ENCODE assay signal across 8 mouse cellular contexts in the genomic region with DNA sequence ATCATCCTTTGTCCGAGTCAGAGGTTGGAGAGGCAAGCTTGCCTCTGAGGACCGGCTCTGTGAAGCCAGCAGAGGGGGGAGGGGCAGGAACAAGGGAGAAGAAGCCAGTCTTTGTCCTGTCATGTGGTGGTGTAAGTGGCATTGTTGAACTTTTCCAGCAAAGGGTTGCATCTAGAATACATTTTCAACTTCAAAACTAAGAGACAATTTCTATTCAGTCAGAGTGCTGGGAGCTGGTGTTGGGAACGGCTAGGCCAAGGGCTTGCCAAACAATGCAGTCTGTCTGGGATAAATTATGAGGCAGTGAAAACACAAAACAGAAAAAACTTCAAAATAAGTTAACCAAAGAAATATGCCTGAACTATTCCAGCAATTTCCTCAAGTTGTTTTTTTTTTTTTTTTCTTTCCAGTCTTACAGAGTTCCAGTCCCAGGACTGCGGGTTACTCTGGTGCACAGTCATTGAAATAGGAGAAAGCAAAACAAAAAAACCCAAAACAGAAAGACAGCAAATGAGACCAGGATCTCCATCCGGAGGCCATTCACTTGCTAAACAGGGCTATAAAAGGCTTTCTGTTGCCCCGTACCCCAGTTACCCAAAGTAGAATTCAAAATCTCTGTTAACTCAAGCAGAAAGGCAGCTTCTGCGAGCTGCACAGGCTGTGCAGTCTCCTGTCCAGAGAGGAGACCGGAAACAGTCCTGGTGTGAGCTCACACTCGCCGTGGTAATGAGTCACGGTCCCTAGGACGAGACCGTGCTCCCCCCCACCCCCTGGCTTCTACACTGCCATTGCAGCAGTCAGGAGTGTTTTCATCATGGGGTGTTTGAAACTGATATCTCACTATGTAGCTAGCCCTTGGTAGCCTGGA.
DNase-seq lines count a peak whose midpoint lies in the region; ATAC-seq and TF ChIP-seq lines count a peak whose summit lies in the region.

No protein-coding gene starts in this region.

- H3K4me3 ChIP-seq in ES-E14 (ENCODE audit: insufficient read depth in 1 of 2, low read depth in 1 of 2, low read length in 2 of 2, poor library complexity in 1 of 2, severe bottlenecking in 1 of 2): peak overlapping the region; percentile 0 to 33
- no peak overlapping the region for H3K4me3 ChIP-seq in bone marrow macrophage, adult 2 months (ENCODE audit: insufficient read depth, low read length)
- peak overlapping the region; percentile 16; the same call in 1 of the 2 replicates for H3K4me3 ChIP-seq in forebrain, embryonic 10.5 days
- H3K4me3 ChIP-seq in midbrain, embryonic 13.5 days (replicated peaks): no peak overlapping the region

- WGBS in forebrain, embryonic 10.5 days: 17% methylated on average over 13 of the region's 13 CpGs
- WGBS in midbrain, embryonic 13.5 days: 7% methylated on average over 13 of the region's 13 CpGs

- no peak overlapping the region for H3K4me2 ChIP-seq in midbrain, embryonic 13.5 days (replicated peaks)

- TF ChIP-seq CTCF in bone marrow macrophage, adult 2 months (IDR thresholded peaks at IDR 0.05; ENCODE audit: low read depth, low read length): no peak

- TF ChIP-seq POLR2A in bone marrow macrophage, adult 2 months (IDR thresholded peaks at IDR 0.05; ENCODE audit: borderline replicate concordance, low read depth, low read length): no peak

- H3K9me3 ChIP-seq in ES-E14 (ENCODE audit: control insufficient read depth, insufficient read depth, low read depth, low read length): no peaks in the 10 kb centered on the region
- H3K9me3 ChIP-seq in forebrain, embryonic 10.5 days: no peaks in the 10 kb centered on the region
- peaks cover 7% of the 10 kb centered on the region; the same call in 1 of the 2 replicates for H3K9me3 ChIP-seq in midbrain, embryonic 13.5 days

- H3K4me1 ChIP-seq in ES-E14 (ENCODE audit: control insufficient read depth in 2 of 2, insufficient read depth in 2 of 2, low read length in 2 of 2, poor library complexity in 1 of 2): peaks cover 20 to 23% of the 10 kb centered on the region in 2 experiments; a peak in 3 of 4 replicates
- peaks cover 56% of the 10 kb centered on the region for H3K4me1 ChIP-seq in bone marrow macrophage, adult 2 months (ENCODE audit: control insufficient read depth, insufficient read depth, low read length)
- peaks cover 32% of the 10 kb centered on the region for H3K4me1 ChIP-seq in forebrain, embryonic 10.5 days
- peaks cover 19% of the 10 kb centered on the region for H3K4me1 ChIP-seq in midbrain, embryonic 13.5 days (replicated peaks)

- in situ Hi-C loops in ES-E14 (cut with MboI; ENCODE audit: low sequenced_read_pairs in 2 of 2, unreplicated experiment in 2 of 2): no loop called here

- H3K27me3 ChIP-seq in forebrain, embryonic 10.5 days (ENCODE audit: poor library complexity, severe bottlenecking): no peaks in the 10 kb centered on the region
- no peaks in the 10 kb centered on the region for H3K27me3 ChIP-seq in midbrain, embryonic 13.5 days

- ATAC-seq in midbrain, embryonic 13.5 days: 0 out of 2 replicates have a peak, but pooled peaks have one; percentile 53

- peak overlapping the region; percentile 44; the same call in 1 of the 2 replicates for H3K9ac ChIP-seq in ES-E14 (ENCODE audit: insufficient read depth, low read depth, low read length, poor library complexity, severe bottlenecking)
- H3K9ac ChIP-seq in midbrain, embryonic 13.5 days (replicated peaks): no peak overlapping the region

- peak overlapping the region; percentile 100 for H3K27ac ChIP-seq in ES-E14 (ENCODE audit: insufficient read depth, low read depth, low read length, poor library complexity, severe bottlenecking)
- peak overlapping the region; percentile 97 for H3K27ac ChIP-seq in bone marrow macrophage, adult 2 months (ENCODE audit: insufficient read depth, low read depth, low read length)
- peak overlapping the region; percentile 91 for H3K27ac ChIP-seq in forebrain, embryonic 10.5 days
- H3K27ac ChIP-seq in midbrain, embryonic 13.5 days: peak overlapping the region; percentile 70

- peaks cover 4% of the 10 kb centered on the region; the same call in 1 of the 2 replicates for H3K36me3 ChIP-seq in ES-E14 (ENCODE audit: control insufficient read depth, insufficient read depth, low read length, poor library complexity, severe bottlenecking)
- peaks cover 16% of the 10 kb centered on the region for H3K36me3 ChIP-seq in forebrain, embryonic 10.5 days (replicated peaks)
- peaks cover 10% of the 10 kb centered on the region for H3K36me3 ChIP-seq in midbrain, embryonic 13.5 days

- DNase-seq in ES-E14 (ENCODE audit: low read depth, low spot score): no peak
- DNase-seq in forebrain, embryonic 10.5 days (ENCODE audit: extremely low spot score, low spot score): peak; percentile 58
- DNase-seq in heart, postnatal 4 days: peak; percentile 51
- DNase-seq in layer of hippocampus, adult 9-11 months: peak; percentile 86
- DNase-seq in natural killer cell, adult 2 months (ENCODE audit: low spot score in 2 of 2): no peak
- no peak for DNase-seq in spleen, adult 18-20 months

TF ChIP-seq in ES-E14, 5 proteins besides CTCF, POLR2A, EP300 and RAD21:
- TF ChIP-seq ZC3H11A (IDR thresholded peaks at IDR 0.05; ENCODE audit: borderline replicate concordance, low read depth, low read length) (no peak), HCFC1 (IDR thresholded peaks at IDR 0.05; ENCODE audit: borderline replicate concordance, insufficient read depth, low read length) (no peak), ZNF384 (IDR thresholded peaks at IDR 0.05; ENCODE audit: low read depth, low read length) (peak; percentile 93), MAFK (IDR thresholded peaks at IDR 0.05; ENCODE audit: insufficient read depth, low read depth, low read length) (no peak), CHD2 (IDR thresholded peaks at IDR 0.05; ENCODE audit: low read depth, low read length) (peak; percentile 7; the same call in 1 of the 2 replicates)
TF ChIP-seq in ES-E14: peak in this region for 2.

Comparison
In these comparisons a context has a peak if more than half of its experiments do, and no peak if none do; other contexts are left out.
1. DNase-seq: peak in forebrain, embryonic 10.5 days (single experiment), heart, postnatal 4 days (single experiment) and layer of hippocampus, adult 9-11 months (single experiment); none in ES-E14 (single experiment), natural killer cell, adult 2 months (0 of 2) and spleen, adult 18-20 months (0 of 2).
2. H3K4me3 ChIP-seq: peak in ES-E14 (2 of 2) and forebrain, embryonic 10.5 days (single experiment); none in bone marrow macrophage, adult 2 months (single experiment) and midbrain, embryonic 13.5 days (single experiment).
3. Peak in every context shown above with its lines, with median percentiles within 50 percentile points of each other: H3K27ac ChIP-seq.